Mouse (Mus musculus) hindbrain, embryonic 14.5 days (tissue): ENCODE measurements at regions not wholly inside any gene's neighbourhood (a gene's known extent, or its start where the extent isn't known, plus 50 kb on each side); places are given as distances from the start of the nearest gene placed in this dataset.

Experiments used
- ATAC-seq: fragments of 200-750 bp; cut with Nextera tagmentation; 2 replicates; pipeline ENCODE4 v1.8.0; 2017; ENCODE audit warnings: moderate number of reproducible peaks, mild to moderate bottlenecking, moderate TSS enrichment, moderate library complexity; ENCODE audit not compliant: low FRiP score
- DNase-seq: peaks from one replicate; pipeline ENCODE4 v3.0.0-alpha.2; 2015; ENCODE audit warnings: low spot score
- H3K27ac ChIP-seq: fragments of 300-500 bp; sonication (generic); 2 replicates; pipeline ENCODE4 v1.5.1; 2014; ENCODE audit warnings: mild to moderate bottlenecking, moderate library complexity
- H3K27me3 ChIP-seq: fragments of 300-500 bp; sonication (generic); 2 replicates; pipeline ENCODE4 v1.6.1; 2014; ENCODE audit warnings: mild to moderate bottlenecking, low read length, mixed read lengths; ENCODE audit not compliant: control insufficient read depth, insufficient read depth
- H3K36me3 ChIP-seq: fragments of 300-500 bp; sonication (generic); replicated peaks from 2 replicates; pipeline ENCODE4 v1.6.1; 2014; ENCODE audit not compliant: control insufficient read depth, insufficient read depth
- H3K4me1 ChIP-seq: fragments of 300-500 bp; sonication (generic); replicated peaks from 2 replicates; pipeline ENCODE4 v1.6.1; 2014; ENCODE audit warnings: antibody characterized with exemption, low read length, mixed read lengths; ENCODE audit not compliant: control insufficient read depth, insufficient read depth
- H3K4me2 ChIP-seq: fragments of 300-500 bp; sonication (generic); replicated peaks from 2 replicates; pipeline ENCODE4 v1.6.1; 2014; ENCODE audit warnings: mild to moderate bottlenecking, moderate library complexity
- H3K4me3 ChIP-seq: fragments of 300-500 bp; sonication (generic); replicated peaks from 2 replicates; pipeline ENCODE4 v1.5.1; 2014; ENCODE audit warnings: mild to moderate bottlenecking, low read length
- H3K9ac ChIP-seq: fragments of 300-500 bp; sonication (generic); 2 replicates; pipeline ENCODE4 v1.6.1; 2014
- H3K9me3 ChIP-seq: fragments of 300-500 bp; sonication (generic); 2 replicates; pipeline ENCODE4 v1.6.1; 2016; ENCODE audit warnings: low read length; ENCODE audit not compliant: control insufficient read depth
- WGBS: fragments of 180-500 bp; shearing (Covaris S2); extraction: QIAGEN DNeasy Blood & Tissue Kit; methylation state at CpG from one replicate; pipeline ENCODE4 v1.1.7; 2014; 5-methylcytosine and 5-hydroxymethylcytosine counted together

GRCm38 (mm10) chr11:55810685-55811084 is 202.7 kb upstream of the Glra1 start:
- no peaks in the 10 kb centered on the region for H3K4me1 ChIP-seq
- H3K4me3 ChIP-seq = no peak overlapping the region
- no peak for DNase-seq
- 89% methylated on average over 3 of the region's 3 CpGs for WGBS
- no peaks in the 10 kb centered on the region for H3K36me3 ChIP-seq
- ATAC-seq = no peak
- no peaks in the 10 kb centered on the region for H3K27me3 ChIP-seq
- H3K9me3 ChIP-seq = no peaks in the 10 kb centered on the region
- no peak overlapping the region for H3K4me2 ChIP-seq
- H3K9ac ChIP-seq = no peak overlapping the region
- H3K27ac ChIP-seq = no peak overlapping the region

GRCm38 (mm10) chr11:55791195-55791865 is 183.3 kb upstream of the Glra1 start:
- peak overlapping the region; percentile 86 for H3K27ac ChIP-seq
- peak; percentile 93 for ATAC-seq
- 0 out of 2 replicates have a peak overlapping the region, but pooled peaks have one; percentile 15 for H3K4me2 ChIP-seq
- no peak overlapping the region for H3K4me3 ChIP-seq
- H3K9me3 ChIP-seq = peaks cover 6% of the 10 kb centered on the region; the same call in 1 of the 2 replicates
- no peaks in the 10 kb centered on the region for H3K36me3 ChIP-seq
- WGBS = 5% methylated on average over 8 of the region's 8 CpGs
- peaks cover 14% of the 10 kb centered on the region for H3K4me1 ChIP-seq
- no peak overlapping the region for H3K9ac ChIP-seq
- H3K27me3 ChIP-seq = no peaks in the 10 kb centered on the region
- DNase-seq = peak; percentile 73

- H3K27me3 ChIP-seq = no peaks in the 10 kb centered on the region
- H3K4me1 ChIP-seq = peaks cover 14% of the 10 kb centered on the region
- H3K36me3 ChIP-seq = no peaks in the 10 kb centered on the region
- H3K9ac ChIP-seq = no peak overlapping the region
- H3K4me3 ChIP-seq = no peak overlapping the region
- H3K4me2 ChIP-seq = no peak overlapping the region
- WGBS = 79% methylated on average over 3 of the region's 3 CpGs
- DNase-seq (peak; percentile 63), ATAC-seq (no peak)
- no peak overlapping the region; the same call in 1 of the 2 replicates for H3K27ac ChIP-seq
- peaks cover 2% of the 10 kb centered on the region; the same call in 1 of the 2 replicates for H3K9me3 ChIP-seq
Measured at GRCm38 (mm10) chr11:55789638-55790037, 181.6 kb upstream of the Glra1 start.

GRCm38 (mm10) chr11:55781044-55781443 is 173.0 kb upstream of the Glra1 start:
- Histone ChIP-seq H3K4me1 (no peaks in the 10 kb centered on the region), H3K4me3 (no peak overlapping the region), H3K27ac (no peak overlapping the region), H3K4me2 (no peak overlapping the region), H3K9me3 (no peaks in the 10 kb centered on the region), H3K36me3 (no peaks in the 10 kb centered on the region), H3K27me3 (no peaks in the 10 kb centered on the region), H3K9ac (no peak overlapping the region)
- DNase-seq (no peak), ATAC-seq (peak; percentile 27; the same call in 1 of the 2 replicates)
- WGBS = 73% methylated on average over 3 of the region's 3 CpGs

- Histone ChIP-seq H3K36me3 (no peaks in the 10 kb centered on the region), H3K9ac (no peak overlapping the region), H3K27me3 (no peaks in the 10 kb centered on the region), H3K4me1 (no peaks in the 10 kb centered on the region), H3K9me3 (no peaks in the 10 kb centered on the region), H3K4me2 (no peak overlapping the region), H3K4me3 (no peak overlapping the region), H3K27ac (no peak overlapping the region)
- 70% methylated on average over 2 of the region's 2 CpGs for WGBS
- DNase-seq = no peak
- no peak for ATAC-seq
Measured at GRCm38 (mm10) chr11:55780011-55780410, 172.0 kb upstream of the Glra1 start.

- Histone ChIP-seq H3K4me1 (peaks cover 15% of the 10 kb centered on the region; the same call in 1 of the 2 replicates), H3K27ac (no peak overlapping the region), H3K9ac (no peak overlapping the region), H3K36me3 (no peaks in the 10 kb centered on the region), H3K4me2 (no peak overlapping the region), H3K27me3 (no peaks in the 10 kb centered on the region), H3K4me3 (no peak overlapping the region), H3K9me3 (no peaks in the 10 kb centered on the region)
- DNase-seq = no peak
- WGBS = 81% methylated on average over 1 of the region's 1 CpGs
- ATAC-seq = no peak
Measured at GRCm38 (mm10) chr11:55773283-55773682, 165.3 kb upstream of the Glra1 start.

- Histone ChIP-seq H3K27me3 (no peaks in the 10 kb centered on the region), H3K9me3 (no peaks in the 10 kb centered on the region), H3K4me3 (no peak overlapping the region), H3K4me2 (0 out of 2 replicates have a peak overlapping the region, but pooled peaks have one; percentile 25), H3K36me3 (no peaks in the 10 kb centered on the region), H3K4me1 (peaks cover 15% of the 10 kb centered on the region; the same call in 1 of the 2 replicates), H3K9ac (0 out of 2 replicates have a peak overlapping the region, but pooled peaks have one; percentile 11), H3K27ac (no peak overlapping the region; the same call in 1 of the 2 replicates)
- WGBS = 41% methylated on average over 5 of the region's 5 CpGs
- ATAC-seq = no peak
- no peak for DNase-seq
Measured at GRCm38 (mm10) chr11:55772538-55772937, 164.5 kb upstream of the Glra1 start.

GRCm38 (mm10) chr11:55772107-55772506 is 164.1 kb upstream of the Glra1 start:
- no peaks in the 10 kb centered on the region for H3K36me3 ChIP-seq
- H3K4me2 ChIP-seq = peak overlapping the region; percentile 25; the same call in 1 of the 2 replicates
- no peak overlapping the region for H3K4me3 ChIP-seq
- DNase-seq = peak; percentile 36
- 0 out of 2 replicates have a peak overlapping the region, but pooled peaks have one; percentile 11 for H3K9ac ChIP-seq
- ATAC-seq = no peak; the same call in 1 of the 2 replicates
- H3K27me3 ChIP-seq = no peaks in the 10 kb centered on the region
- WGBS = 25% methylated on average over 13 of the region's 13 CpGs
- peaks cover 15% of the 10 kb centered on the region; the same call in 1 of the 2 replicates for H3K4me1 ChIP-seq
- no peak overlapping the region; the same call in 1 of the 2 replicates for H3K27ac ChIP-seq
- H3K9me3 ChIP-seq = no peaks in the 10 kb centered on the region

- no peak overlapping the region for H3K4me2 ChIP-seq
Measured at GRCm38 (mm10) chr11:55764846-55765245, 156.8 kb upstream of the Glra1 start.

More at GRCm38 (mm10) chr11:55764846-55765245, 156.8 kb upstream of the Glra1 start:
- no peaks in the 10 kb centered on the region for H3K27me3 ChIP-seq
- no peak overlapping the region for H3K27ac ChIP-seq
- 81% methylated on average over 1 of the region's 1 CpGs for WGBS
- H3K4me1 ChIP-seq = 0 out of 2 replicates have a peak, but pooled peaks cover 6% of the 10 kb centered on the region
- ATAC-seq (no peak), DNase-seq (no peak)
- H3K4me3 ChIP-seq = no peak overlapping the region
- no peak overlapping the region for H3K9ac ChIP-seq
- H3K9me3 ChIP-seq = no peaks in the 10 kb centered on the region
- no peaks in the 10 kb centered on the region for H3K36me3 ChIP-seq
